Mouse (Mus musculus) G1E (cell line): ENCODE measurements around the gene Olfr1336. TPM values are rescaled to one million over a fixed set of nuclear protein-coding genes. Genes with fewer than 3 reads are reported as not detected.

Experiments
- ATAC-seq: 2 replicates; pipeline ENCODE4 v1.8.0; 2016; ENCODE audit warnings: mild to moderate bottlenecking; ENCODE audit not compliant: insufficient number of reproducible peaks, poor library complexity, low FRiP score, severe bottlenecking; ENCODE audit errors: extremely low read depth
- DNase-seq: peaks from one replicate; pipeline ENCODE4 v3.0.0; 2012; ENCODE audit warnings: low spot score
- H3K27me3 ChIP-seq: 2 replicates; pipeline ENCODE4 v1.6.1; 2012; ENCODE audit warnings: mild to moderate bottlenecking, low read length, inconsistent platforms; ENCODE audit not compliant: insufficient read depth
- H3K36me3 ChIP-seq: replicated peaks from 2 replicates; pipeline ENCODE3; 2012; ENCODE audit warnings: mild to moderate bottlenecking, inconsistent platforms
- H3K4me1 ChIP-seq: 2 replicates; pipeline ENCODE4 v1.6.1; 2012; ENCODE audit warnings: low read depth, low read length, inconsistent platforms, mixed read lengths; ENCODE audit not compliant: insufficient read depth
- H3K4me3 ChIP-seq: 2 replicates; pipeline ENCODE4 v1.5.1; 2012; ENCODE audit warnings: low read depth, mild to moderate bottlenecking, inconsistent platforms, low read length, moderate library complexity, mixed read lengths
- H3K9me3 ChIP-seq: replicated peaks from 2 replicates; pipeline ENCODE4 v1.6.1; 2012; ENCODE audit warnings: inconsistent platforms
- CTCF ChIP-seq: IDR thresholded peaks from 2 replicates; pipeline ENCODE4 v1.5.1; 2012; ENCODE audit warnings: low read depth, low read length, inconsistent platforms, mixed read lengths
- GATA1 ChIP-seq: IDR thresholded peaks from 2 replicates; pipeline ENCODE4 v1.6.1; 2012; ENCODE audit warnings: borderline replicate concordance, low read length, inconsistent platforms, mixed read lengths
- GATA2 ChIP-seq: IDR thresholded peaks from 2 replicates; pipeline ENCODE4 v1.6.1; 2012; ENCODE audit warnings: low read depth, low read length, inconsistent platforms, borderline replicate concordance
- POLR2AphosphoS5 ChIP-seq: IDR thresholded peaks from 2 replicates; pipeline ENCODE4 v1.6.1; 2012; ENCODE audit warnings: low read depth, low read length, inconsistent platforms; ENCODE audit not compliant: insufficient replicate concordance
- TAL1 ChIP-seq: conservative IDR thresholded peaks from 2 replicates; pipeline ENCODE4 v1.6.1; 2012; ENCODE audit warnings: low read depth, low read length, inconsistent platforms, mixed read lengths
- polyA plus RNA-seq: library from polyadenylated mRNA; stranded (reverse); fragments of >175 nt; gene quantifications from 2 replicates; pipeline ENCODE4 v1.2.3, GENCODE M21; 2012
- total RNA-seq, 2 experiments: library from RNA; stranded (forward) in 1 of 2; stranded (reverse) in 1 of 2; fragments of 200-1000 nt in 1 of 2; fragments of >200 nt in 1 of 2; fragmentation: Nextera tagmentation in 1 of 2; gene quantifications; 2 replicates each; pipeline ENCODE4 v1.2.3; 2014 to 2017

The Olfr1336 gene
- total and polyA plus RNA-seq, 3 experiments = 0.16 TPM; not detected in 2

DNA sequence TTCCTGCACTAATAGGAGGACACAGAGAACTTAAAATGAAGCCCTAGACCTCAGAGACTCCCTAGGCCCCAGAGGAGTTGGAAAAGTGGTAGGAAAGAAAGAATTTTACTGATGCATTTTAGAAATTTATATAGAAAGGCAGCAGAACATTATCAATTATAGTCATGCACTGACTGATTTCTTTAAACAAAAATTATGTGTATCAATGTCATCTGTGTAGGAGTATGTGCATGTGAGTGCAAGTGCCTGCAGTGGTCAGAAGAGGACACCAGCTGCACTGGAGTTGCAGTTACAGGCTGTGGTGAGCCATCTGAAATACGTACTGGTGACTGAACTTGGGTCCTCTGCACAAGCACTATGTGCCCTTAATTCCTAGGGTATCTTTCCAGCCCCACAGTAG lies 43.7 kb downstream of the Olfr1336 start, which contains the start of gene Olfr1347:
Olfr1347 (minus strand) TSS at position 101 of the 400 bp plus-strand sequence.
- Histone ChIP-seq H3K4me1 (no peaks in the 10 kb centered on the region), H3K36me3 (no peaks in the 10 kb centered on the region), H3K9me3 (no peaks in the 10 kb centered on the region), H3K4me3 (no peak within 1 kb of the TSS), H3K27me3 (no peaks in the 10 kb centered on the region)
- DNase-seq = no peak
- no peak for ATAC-seq
- no peak for TF ChIP-seq TAL1
- TF ChIP-seq POLR2AphosphoS5 = no peak
- TF ChIP-seq CTCF = no peak
- TF ChIP-seq GATA1 = no peak
- TF ChIP-seq GATA2 = no peak

DNA sequence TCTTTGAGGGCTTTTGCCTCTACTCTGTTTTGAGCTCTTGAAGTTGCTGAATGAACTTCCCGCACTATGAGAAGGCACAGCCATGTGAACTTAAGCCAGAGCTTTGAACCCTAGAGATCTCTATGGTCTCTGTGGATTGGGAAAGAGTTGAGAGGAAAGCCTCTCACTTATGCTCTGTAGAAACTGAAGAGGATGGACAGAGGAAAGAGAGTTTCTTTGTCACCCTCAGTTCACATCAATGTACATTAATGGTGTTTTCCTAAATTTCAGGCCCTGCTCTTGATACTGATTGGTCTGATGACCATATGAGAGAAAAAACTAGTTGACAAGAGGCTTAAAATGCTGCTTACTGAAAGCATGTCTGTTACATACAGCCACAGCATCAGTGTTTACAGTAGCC lies 52.7 kb downstream of the Olfr1336 start, which contains the start of gene Olfr1348:
Olfr1348 (minus strand) TSS at position 101 of the 400 bp plus-strand sequence.
- ATAC-seq (no peak), DNase-seq (no peak)
- H3K27me3 ChIP-seq = no peaks in the 10 kb centered on the region
- H3K36me3 ChIP-seq = no peaks in the 10 kb centered on the region
- H3K9me3 ChIP-seq = no peaks in the 10 kb centered on the region
- TF ChIP-seq TAL1 (no peak), CTCF (no peak), POLR2AphosphoS5 (no peak), GATA2 (no peak), GATA1 (no peak)
- no peak within 1 kb of the TSS for H3K4me3 ChIP-seq
- H3K4me1 ChIP-seq = no peaks in the 10 kb centered on the region

Other genes starting within 250 kb of the Olfr1336 start
- not detected in 2 replicates for gene Zscan5b, start 233.9 kb upstream of the Olfr1336 start, total RNA-seq (2014; fragmentation: Nextera tagmentation)
- gene Zscan5b, start 233.9 kb upstream of the Olfr1336 start, total RNA-seq (2017) = not detected in 2 replicates
- gene Zscan5b, start 233.9 kb upstream of the Olfr1336 start, polyA plus RNA-seq = not detected in 2 replicates
- gene Epp13, start 203.5 kb upstream of the Olfr1336 start, total RNA-seq (2014; fragmentation: Nextera tagmentation) = not detected in 2 replicates
- gene Epp13, start 203.5 kb upstream of the Olfr1336 start, total RNA-seq (2017) = not detected in 2 replicates
- gene Epp13, start 203.5 kb upstream of the Olfr1336 start, polyA plus RNA-seq = not detected in 2 replicates
- 10.1 and 12.8 TPM in 2 replicates for gene Zfp667, start 169.6 kb upstream of the Olfr1336 start, total RNA-seq (2014; fragmentation: Nextera tagmentation)
- gene Zfp667, start 169.6 kb upstream of the Olfr1336 start, total RNA-seq (2017) = 16.3 and 17.0 TPM in 2 replicates
- gene Zfp667, start 169.6 kb upstream of the Olfr1336 start, polyA plus RNA-seq = 0.19 and 0.47 TPM in 2 replicates
- gene Zfp583, start 124.9 kb upstream of the Olfr1336 start, total RNA-seq (2014; fragmentation: Nextera tagmentation) = 1.2 and 3.1 TPM in 2 replicates
- 0.49 and 0.64 TPM in 2 replicates for gene Zfp583, start 124.9 kb upstream of the Olfr1336 start, total RNA-seq (2017)
- 0.29 and 0.38 TPM in 2 replicates for gene Zfp583, start 124.9 kb upstream of the Olfr1336 start, polyA plus RNA-seq
- not detected in 2 replicates for gene Gm3854, start 112.4 kb upstream of the Olfr1336 start, total RNA-seq (2014; fragmentation: Nextera tagmentation)
- 0.05 and 0.12 TPM in 2 replicates for gene Gm3854, start 112.4 kb upstream of the Olfr1336 start, total RNA-seq (2017)
- gene Gm3854, start 112.4 kb upstream of the Olfr1336 start, polyA plus RNA-seq = not detected in 2 replicates
- 0.83 and 8.5 TPM in 2 replicates for gene Zfp78, start 92.9 kb upstream of the Olfr1336 start, total RNA-seq (2014; fragmentation: Nextera tagmentation)
- gene Zfp78, start 92.9 kb upstream of the Olfr1336 start, total RNA-seq (2017) = 2.3 and 2.5 TPM in 2 replicates
- 0.03 and 0.12 TPM in 2 replicates for gene Zfp78, start 92.9 kb upstream of the Olfr1336 start, polyA plus RNA-seq
- gene Zfp28, start 72.9 kb upstream of the Olfr1336 start, total RNA-seq (2014; fragmentation: Nextera tagmentation) = 2.1 and 5.8 TPM in 2 replicates
- 1.8 and 2.6 TPM in 2 replicates for gene Zfp28, start 72.9 kb upstream of the Olfr1336 start, total RNA-seq (2017)
- gene Zfp28, start 72.9 kb upstream of the Olfr1336 start, polyA plus RNA-seq = 0.46 and 0.63 TPM in 2 replicates
- gene Smim17, start 57.5 kb upstream of the Olfr1336 start, total RNA-seq (2014; fragmentation: Nextera tagmentation) = 1.5 TPM in 1 of 2 replicates, not detected in the other
- gene Smim17, start 57.5 kb upstream of the Olfr1336 start, total RNA-seq (2017) = not detected in 2 replicates
- gene Smim17, start 57.5 kb upstream of the Olfr1336 start, polyA plus RNA-seq = not detected in 2 replicates
- not detected in 2 replicates for gene Gm20715, start 45.9 kb upstream of the Olfr1336 start, total RNA-seq (2014; fragmentation: Nextera tagmentation)
- 0.06 and 0.11 TPM in 2 replicates for gene Gm20715, start 45.9 kb upstream of the Olfr1336 start, total RNA-seq (2017)
- not detected in 2 replicates for gene Gm20715, start 45.9 kb upstream of the Olfr1336 start, polyA plus RNA-seq
- gene Olfr1344, start 17.5 kb upstream of the Olfr1336 start, total RNA-seq (2014; fragmentation: Nextera tagmentation) = not detected in 2 replicates
- gene Olfr1344, start 17.5 kb upstream of the Olfr1336 start, total RNA-seq (2017) = 0.11 TPM in 1 of 2 replicates, not detected in the other
- gene Olfr1344, start 17.5 kb upstream of the Olfr1336 start, polyA plus RNA-seq = not detected in 2 replicates
- not detected in 2 replicates for gene Olfr1346, start 10.9 kb downstream of the Olfr1336 start, total RNA-seq (2014; fragmentation: Nextera tagmentation)
- 0.06 and 0.11 TPM in 2 replicates for gene Olfr1346, start 10.9 kb downstream of the Olfr1336 start, total RNA-seq (2017)
- not detected in 2 replicates for gene Olfr1346, start 10.9 kb downstream of the Olfr1336 start, polyA plus RNA-seq
- gene Olfr5, start 30.8 kb downstream of the Olfr1336 start, total RNA-seq (2014; fragmentation: Nextera tagmentation) = not detected in 2 replicates
- 0.11 TPM in 1 of 2 replicates, not detected in the other for gene Olfr5, start 30.8 kb downstream of the Olfr1336 start, total RNA-seq (2017)
- not detected in 2 replicates for gene Olfr5, start 30.8 kb downstream of the Olfr1336 start, polyA plus RNA-seq
- gene Olfr1347, start 43.6 kb downstream of the Olfr1336 start, total RNA-seq (2014; fragmentation: Nextera tagmentation) = not detected in 2 replicates
- 0.12 and 0.33 TPM in 2 replicates for gene Olfr1347, start 43.6 kb downstream of the Olfr1336 start, total RNA-seq (2017)
- not detected in 2 replicates for gene Olfr1347, start 43.6 kb downstream of the Olfr1336 start, polyA plus RNA-seq
- gene Olfr1348, start 52.6 kb downstream of the Olfr1336 start, total RNA-seq (2014; fragmentation: Nextera tagmentation) = not detected in 2 replicates
- 0.23 TPM in 1 of 2 replicates, not detected in the other for gene Olfr1348, start 52.6 kb downstream of the Olfr1336 start, total RNA-seq (2017)
- gene Olfr1348, start 52.6 kb downstream of the Olfr1336 start, polyA plus RNA-seq = not detected in 2 replicates
- not detected in 2 replicates for gene Olfr1349, start 66.8 kb downstream of the Olfr1336 start, total RNA-seq (2014; fragmentation: Nextera tagmentation)
- 0.12 and 0.22 TPM in 2 replicates for gene Olfr1349, start 66.8 kb downstream of the Olfr1336 start, total RNA-seq (2017)
- not detected in 2 replicates for gene Olfr1349, start 66.8 kb downstream of the Olfr1336 start, polyA plus RNA-seq
- gene Olfr1350, start 108.7 kb downstream of the Olfr1336 start, total RNA-seq (2014; fragmentation: Nextera tagmentation) = not detected in 2 replicates
- 0.05 and 0.29 TPM in 2 replicates for gene Olfr1350, start 108.7 kb downstream of the Olfr1336 start, total RNA-seq (2017)
- gene Olfr1350, start 108.7 kb downstream of the Olfr1336 start, polyA plus RNA-seq = not detected in 2 replicates
- gene Zim1, start 240.3 kb downstream of the Olfr1336 start, total RNA-seq (2014; fragmentation: Nextera tagmentation) = not detected in 2 replicates
- 0.11 TPM in 1 of 2 replicates, not detected in the other for gene Zim1, start 240.3 kb downstream of the Olfr1336 start, total RNA-seq (2017)
- not detected in 2 replicates for gene Zim1, start 240.3 kb downstream of the Olfr1336 start, polyA plus RNA-seq